Mouse (Mus musculus) retina, embryonic 14.5 days (tissue): ENCODE data around the gene Angel1.

Experiments
- DNase-seq: peaks from one replicate; pipeline ENCODE4 v3.0.0-alpha.2; 2015; ENCODE audit warnings: low spot score

The Angel1 gene

DNA sequence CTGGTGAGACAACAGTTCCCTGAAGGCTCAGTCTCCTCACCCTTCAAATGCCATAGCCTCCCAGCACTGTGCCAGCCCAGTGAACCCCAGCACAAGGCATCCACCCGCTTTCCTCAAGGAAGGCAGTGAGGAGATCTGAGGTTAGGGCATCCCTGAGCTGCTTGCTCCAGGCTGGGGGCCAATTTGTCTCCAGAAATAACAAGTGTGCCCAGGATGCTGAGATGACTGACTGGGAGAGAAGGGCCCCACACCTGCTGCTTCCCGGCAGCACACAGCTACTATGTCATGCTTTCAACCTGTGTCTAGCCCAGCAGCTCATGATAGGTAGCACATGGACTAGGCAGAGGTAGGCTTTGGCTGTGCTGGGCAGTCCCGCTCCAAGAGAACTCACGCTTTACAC is 24.8 kb downstream of the Angel1 start:
- no peak for DNase-seq

DNA sequence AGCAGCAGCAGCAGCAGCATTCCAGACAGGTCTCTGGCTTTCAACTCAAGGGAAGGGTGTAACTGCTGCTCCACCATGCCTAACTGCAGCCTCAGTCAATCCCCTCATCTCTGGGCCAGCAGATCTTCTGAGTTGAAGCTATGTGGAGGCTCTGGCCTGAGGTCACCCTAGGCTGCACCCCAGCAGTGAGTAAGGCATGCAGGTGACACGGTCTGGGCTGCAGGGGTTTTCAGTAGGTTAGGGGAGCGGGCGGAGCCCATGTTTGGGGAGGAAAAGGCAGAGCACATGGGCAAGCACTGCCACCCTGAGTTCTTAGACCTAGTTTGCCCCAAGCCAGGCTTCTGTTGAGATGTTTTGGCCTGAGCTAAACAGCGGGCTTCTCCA is 25.3 kb downstream of the Angel1 start:
- DNase-seq: no peak

DNA sequence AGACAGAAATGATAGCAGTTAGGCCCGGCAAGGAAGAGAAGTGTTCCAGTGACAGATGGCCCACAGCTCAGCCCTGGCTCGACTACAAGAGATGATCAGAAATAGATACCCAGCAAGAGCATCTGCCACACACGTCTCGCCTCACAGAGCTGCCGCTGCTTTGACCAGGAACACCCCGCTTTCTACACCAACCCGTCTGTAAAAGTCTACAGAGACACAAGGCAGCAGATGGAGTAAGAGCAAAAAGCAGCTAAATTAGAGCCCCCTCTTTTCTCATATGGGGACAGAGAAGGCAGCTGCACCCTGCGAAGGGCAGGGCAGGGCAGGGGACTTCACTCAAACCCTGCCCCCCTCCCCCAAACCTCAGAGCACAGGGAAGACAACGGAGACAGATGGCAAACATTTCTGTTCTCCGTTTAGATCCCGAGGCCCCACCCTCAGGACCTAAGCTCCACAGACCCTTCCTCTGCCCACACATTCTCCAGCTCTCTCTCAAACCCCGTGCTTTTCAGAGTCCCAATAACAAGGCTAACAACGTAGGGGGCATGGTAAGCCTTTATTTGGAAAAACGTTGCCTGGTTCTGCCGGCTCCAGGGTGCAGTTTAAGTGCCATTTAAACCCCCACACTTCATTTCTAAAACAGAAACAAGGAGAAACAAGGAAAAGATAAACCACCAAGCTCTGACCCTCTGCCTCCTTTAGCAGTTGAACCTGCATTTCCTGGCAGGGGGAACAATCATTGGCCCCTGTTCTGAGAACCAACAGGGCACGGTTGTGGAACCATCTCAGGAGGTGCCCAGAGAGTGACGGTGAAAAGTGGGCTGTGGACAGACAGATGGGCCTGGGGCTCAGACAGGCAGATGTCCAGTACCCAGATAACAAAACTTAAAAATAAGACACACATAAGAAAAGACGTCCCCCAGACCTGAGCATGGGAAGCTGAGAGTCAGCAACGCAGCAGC is 26.0 kb downstream of the Angel1 start:
- DNase-seq: peak; percentile 63

DNA sequence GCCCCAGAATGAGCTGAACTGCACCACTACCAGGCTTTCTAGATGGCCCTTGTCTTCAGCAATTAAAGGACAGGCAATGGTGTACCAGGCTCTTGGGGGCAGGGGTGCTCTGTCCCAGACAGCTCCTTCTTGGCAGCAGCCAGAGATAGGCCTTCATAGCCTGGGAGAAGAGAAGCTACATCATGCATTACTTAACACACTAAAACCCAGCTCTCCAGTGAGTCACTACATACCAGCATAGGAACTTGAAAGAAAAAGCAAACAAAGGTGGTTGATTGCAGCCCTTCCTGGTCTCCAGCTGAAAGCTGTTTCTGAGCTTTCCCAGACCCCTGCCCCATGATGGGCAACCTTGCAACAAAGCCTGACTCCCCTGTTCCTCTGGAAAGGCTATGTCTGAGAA is 27.7 kb downstream of the Angel1 start:
- DNase-seq: no peak

DNA sequence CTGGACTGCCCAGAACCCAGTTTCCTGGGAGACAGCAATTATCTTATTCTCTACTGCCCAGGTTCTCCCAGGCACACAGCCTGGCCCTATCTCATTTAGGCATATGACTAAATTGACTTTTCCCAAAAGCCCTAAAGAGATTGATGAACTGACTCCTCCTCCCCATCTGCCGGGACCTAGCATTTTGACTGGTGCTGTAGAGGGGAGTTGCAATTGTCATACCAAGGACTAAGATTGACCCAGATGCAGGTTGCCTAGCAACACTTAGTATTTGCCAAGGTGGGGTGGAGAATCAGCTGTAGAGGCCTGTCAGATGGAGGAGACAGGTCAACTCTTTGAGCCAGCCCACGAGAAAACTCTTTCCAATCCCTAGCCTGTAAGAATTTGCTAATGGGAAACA is 28.3 kb downstream of the Angel1 start:
- peak; percentile 49 for DNase-seq

DNA sequence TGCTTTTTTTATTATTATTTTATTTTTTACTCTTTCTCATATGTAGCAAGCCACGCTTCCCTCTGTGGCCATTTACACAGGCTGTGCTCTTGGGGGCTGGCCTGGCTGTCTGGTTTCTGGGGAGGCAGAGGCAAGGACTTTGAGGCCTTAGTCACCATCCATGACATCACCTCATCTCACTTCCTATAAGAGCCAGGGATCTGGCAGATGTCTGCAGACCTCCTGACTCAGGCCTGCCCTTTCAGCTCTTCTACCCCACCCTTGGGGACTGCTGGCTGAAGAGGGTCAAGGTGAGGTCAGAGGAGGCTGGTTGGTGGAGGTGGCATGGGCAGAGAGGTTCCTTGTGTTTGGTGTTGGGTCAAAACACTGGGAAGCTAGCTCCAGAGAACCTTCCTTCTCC is 31.8 kb downstream of the Angel1 start:
- no peak for DNase-seq

GRCm38 (mm10) chr12:86693389-86693788 is 32.9 kb downstream of the Angel1 start:
- no peak for DNase-seq

DNA sequence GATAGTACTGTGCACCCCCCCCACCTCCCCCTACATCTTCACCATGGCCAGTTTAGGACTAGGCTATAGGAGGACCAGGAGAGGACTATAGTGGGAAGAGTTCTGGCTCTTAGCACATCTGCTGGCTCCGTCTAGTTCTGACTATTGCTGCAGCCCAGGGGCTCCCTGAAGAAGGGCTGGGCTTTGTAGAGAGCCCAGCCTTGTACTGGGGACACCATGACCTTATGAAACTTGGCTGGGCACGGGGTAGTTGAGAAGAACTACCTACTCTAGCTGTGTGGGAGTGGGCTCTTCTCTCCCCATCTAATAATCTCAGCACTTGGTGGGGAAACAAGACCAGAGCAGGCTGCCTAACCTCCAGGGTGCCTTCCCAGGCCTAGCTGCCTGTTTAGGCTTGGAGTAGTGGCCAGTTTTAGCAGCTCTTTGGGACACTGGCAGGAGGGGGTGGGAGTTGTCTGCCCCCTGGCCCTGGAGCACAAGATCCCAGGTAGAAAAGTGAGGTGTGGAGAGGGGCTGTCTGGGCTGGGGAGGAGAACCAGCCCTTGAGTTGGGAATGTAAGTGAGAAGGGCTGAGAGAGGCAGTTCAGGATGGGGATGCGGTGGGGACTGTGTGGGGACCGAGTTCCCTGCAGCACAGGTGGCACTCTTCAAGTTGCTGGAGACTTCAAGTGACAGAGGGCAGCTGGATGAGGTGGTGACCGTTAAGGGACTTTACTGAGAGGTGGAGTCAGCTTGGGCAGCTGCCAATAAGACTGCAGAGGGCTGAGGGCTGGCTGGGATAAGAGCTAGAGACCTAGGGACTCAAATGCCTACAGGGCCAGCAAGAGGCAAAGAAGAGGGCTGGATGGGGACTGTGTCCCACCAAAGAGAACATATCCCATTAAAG is 33.5 kb downstream of the Angel1 start:
- DNase-seq: no peak

DNA sequence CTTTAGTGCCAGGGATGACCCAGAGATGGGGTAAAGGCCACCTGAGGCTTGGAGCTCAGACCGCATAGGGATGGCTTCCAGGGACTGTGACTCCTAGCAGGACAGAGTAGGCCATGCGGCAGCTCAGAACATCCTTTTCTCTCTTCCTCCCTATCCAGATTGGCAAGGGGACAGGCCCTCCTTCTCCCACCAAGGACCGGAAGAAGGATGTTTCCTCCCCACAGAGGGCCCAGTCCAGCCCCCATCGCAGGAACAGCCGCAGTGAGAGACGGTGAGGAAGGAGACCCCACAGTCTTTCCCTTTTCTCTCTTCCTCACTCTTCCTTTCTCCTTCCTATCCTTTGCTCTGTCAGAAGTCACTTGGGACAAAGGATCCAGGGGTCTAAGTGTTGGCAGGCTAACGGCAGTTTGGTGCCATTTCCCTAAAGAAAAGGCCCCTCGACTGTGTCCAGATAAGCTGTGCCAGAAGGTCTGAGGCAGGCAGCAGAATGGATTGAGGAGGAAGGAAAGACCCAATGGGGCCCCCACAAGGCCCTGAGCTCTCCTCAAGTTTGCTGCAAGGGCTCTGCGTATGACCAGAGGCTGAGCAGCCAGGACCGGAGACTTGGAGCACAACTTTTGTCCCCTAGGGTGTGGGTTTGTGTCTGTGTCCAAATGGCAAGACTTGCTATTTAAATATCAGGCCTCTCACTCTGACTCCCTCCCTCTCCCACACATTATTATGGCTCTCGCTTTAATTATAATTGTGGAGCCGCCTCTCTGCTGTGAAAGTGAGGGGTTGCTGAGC is 35.4 kb downstream of the Angel1 start:
- DNase-seq: no peak

DNA sequence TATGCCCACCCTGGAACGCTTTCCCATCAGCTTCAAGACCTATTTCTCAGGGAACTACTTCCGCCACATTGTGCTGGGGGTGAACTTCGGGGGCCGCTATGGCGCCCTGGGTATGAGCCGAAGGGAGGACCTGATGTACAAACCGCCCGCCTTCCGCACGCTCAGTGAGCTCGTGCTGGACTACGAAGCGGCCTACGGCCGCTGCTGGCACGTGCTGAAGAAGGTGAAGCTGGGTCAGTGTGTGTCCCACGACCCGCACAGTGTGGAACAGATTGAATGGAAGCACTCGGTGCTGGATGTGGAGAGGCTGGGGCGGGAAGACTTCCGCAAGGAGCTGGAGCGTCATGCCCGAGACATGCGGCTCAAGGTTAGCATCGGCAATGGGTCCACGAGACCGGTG is 37.3 kb downstream of the Angel1 start:
- no peak for DNase-seq

- no peak for DNase-seq
Measured at GRCm38 (mm10) chr12:86687971-86688573, 38.2 kb downstream of the Angel1 start.

GRCm38 (mm10) chr12:86687445-86687955 is 38.8 kb downstream of the Angel1 start:
- no peak for DNase-seq

GRCm38 (mm10) chr12:86686551-86687330 is 39.5 kb downstream of the Angel1 start:
- no peak for DNase-seq

DNA sequence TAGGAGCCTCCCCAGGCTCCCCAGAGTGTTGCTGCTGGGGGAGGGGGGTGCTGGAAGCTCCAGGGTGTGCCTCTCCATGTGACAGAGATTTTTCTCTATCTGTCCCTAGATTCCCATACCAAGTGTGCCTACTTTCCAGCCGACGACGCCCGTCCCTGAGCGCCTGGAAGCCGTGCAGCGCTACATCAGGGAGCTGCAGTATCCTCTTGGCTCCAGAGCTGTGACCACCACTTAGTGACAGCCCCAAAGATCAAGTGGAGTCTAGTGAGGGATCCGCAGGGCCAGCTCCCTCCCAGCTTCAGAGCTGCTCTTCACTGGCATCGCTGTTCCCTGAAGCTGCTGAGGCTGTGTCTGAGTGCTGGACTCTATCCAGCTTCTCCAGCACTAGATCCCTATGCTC is 41.0 kb downstream of the Angel1 start:
- DNase-seq: no peak

GRCm38 (mm10) chr12:86683698-86684097 is 42.6 kb downstream of the Angel1 start:
- DNase-seq: no peak

DNA sequence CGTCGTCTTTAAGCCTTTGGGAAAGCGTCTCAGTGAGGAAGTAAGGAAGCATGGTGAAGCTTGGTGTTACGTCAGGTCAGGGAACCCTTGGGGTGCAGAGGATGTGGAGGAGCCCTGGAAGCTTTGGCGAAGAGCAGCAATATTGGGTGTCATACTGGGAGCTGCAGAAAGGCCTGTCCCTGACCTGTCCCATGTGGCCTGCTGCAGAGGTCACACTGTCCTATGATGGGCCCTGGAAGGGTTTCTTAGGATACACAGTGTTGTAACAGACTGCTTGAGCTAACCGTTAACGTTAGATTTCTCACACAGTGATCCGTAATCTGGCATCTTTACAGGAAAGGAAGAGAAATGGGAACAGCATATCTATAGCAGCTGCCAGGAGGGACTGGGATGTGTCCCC is 44.1 kb downstream of the Angel1 start:
- DNase-seq: no peak

GRCm38 (mm10) chr12:86681626-86682025 is 44.6 kb downstream of the Angel1 start:
- no peak for DNase-seq

- peak; percentile 64 for DNase-seq
Measured at GRCm38 (mm10) chr12:86680591-86681193, 45.6 kb downstream of the Angel1 start.

GRCm38 (mm10) chr12:86679991-86680491 is 46.2 kb downstream of the Angel1 start:
- DNase-seq: peak; percentile 28

DNA sequence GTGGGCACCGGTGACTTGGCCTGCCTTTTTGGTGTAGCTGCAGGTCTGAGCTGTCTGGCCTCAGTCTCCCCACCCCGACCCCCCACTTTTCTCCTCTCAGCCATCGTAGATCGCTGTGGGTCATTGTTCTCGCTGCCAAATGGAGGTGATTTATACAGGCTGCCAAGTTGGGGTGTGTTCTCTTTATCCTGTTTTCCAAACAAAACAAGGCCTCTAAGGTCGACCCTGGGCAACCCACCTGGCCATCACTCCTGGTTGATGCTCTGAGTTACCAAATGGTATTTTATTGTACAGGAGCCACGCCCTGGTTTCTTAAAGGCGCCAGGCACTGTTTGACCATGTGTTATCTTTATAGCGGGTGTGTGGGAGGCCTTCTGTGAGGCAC is 46.7 kb downstream of the Angel1 start:
- DNase-seq: peak; percentile 55
